Mouse (Mus musculus): ENCODE results near the gene Fhit.
"Not testable (repeated sequence)": the region's sequence is repeated elsewhere in the genome, so short reads cannot be mapped to it uniquely, and the experiment has no call there.

The Fhit gene

GRCm38 (mm10) chr14:9899494-9899893 lies 1262.3 kb downstream of the Fhit start:
- DNase-seq: no peak

GRCm38 (mm10) chr14:9896556-9896955 lies 1265.3 kb downstream of the Fhit start:
- DNase-seq: no peak

- no peak for DNase-seq
Measured at GRCm38 (mm10) chr14:9852041-9852440, 1309.8 kb downstream of the Fhit start.

- no peak for DNase-seq
Measured at GRCm38 (mm10) chr14:9832290-9832689, 1329.5 kb downstream of the Fhit start.

GRCm38 (mm10) chr14:9828699-9829240 lies 1333.1 kb downstream of the Fhit start:
- not testable (repeated sequence) for DNase-seq

- DNase-seq: no peak
Measured at GRCm38 (mm10) chr14:9815963-9816362, 1345.9 kb downstream of the Fhit start.

GRCm38 (mm10) chr14:9811847-9812321 lies 1350.0 kb downstream of the Fhit start:
- no peak for DNase-seq

- no peak for DNase-seq
Measured at GRCm38 (mm10) chr14:9811177-9811846, 1350.5 kb downstream of the Fhit start.

GRCm38 (mm10) chr14:9793403-9793802 lies 1368.4 kb downstream of the Fhit start:
- no peak for DNase-seq

- DNase-seq: no peak
Measured at GRCm38 (mm10) chr14:9788402-9788950, 1373.4 kb downstream of the Fhit start.

- DNase-seq: no peak
Measured at GRCm38 (mm10) chr14:9787389-9787788, 1374.4 kb downstream of the Fhit start.

- DNase-seq: no peak
Measured at GRCm38 (mm10) chr14:9785861-9786260, 1376.0 kb downstream of the Fhit start.

- no peak for DNase-seq
Measured at GRCm38 (mm10) chr14:9751341-9751740, 1410.5 kb downstream of the Fhit start.

- DNase-seq: no peak
Measured at GRCm38 (mm10) chr14:9748709-9749108, 1413.1 kb downstream of the Fhit start.

- DNase-seq: no peak
Measured at GRCm38 (mm10) chr14:9721917-9722472, 1439.8 kb downstream of the Fhit start.

- DNase-seq: no peak
Measured at GRCm38 (mm10) chr14:9698621-9699020, 1463.2 kb downstream of the Fhit start.

GRCm38 (mm10) chr14:9697101-9697500 lies 1464.7 kb downstream of the Fhit start:
- DNase-seq: no peak

GRCm38 (mm10) chr14:9696004-9696403 lies 1465.8 kb downstream of the Fhit start:
- DNase-seq: no peak

GRCm38 (mm10) chr14:9695217-9695690 lies 1466.6 kb downstream of the Fhit start:
- no peak for DNase-seq

- DNase-seq: no peak
Measured at GRCm38 (mm10) chr14:9688664-9689257, 1473.1 kb downstream of the Fhit start.

GRCm38 (mm10) chr14:9684362-9684761 lies 1477.5 kb downstream of the Fhit start:
- DNase-seq: no peak

GRCm38 (mm10) chr14:9672728-9673127 lies 1489.1 kb downstream of the Fhit start:
- DNase-seq: no peak

GRCm38 (mm10) chr14:9671776-9672175 lies 1490.1 kb downstream of the Fhit start:
- no peak for DNase-seq

- DNase-seq: no peak
Measured at GRCm38 (mm10) chr14:9669766-9670165, 1492.1 kb downstream of the Fhit start.

All from cerebellum, adult 11 months (tissue).